Mouse (Mus musculus) spleen, adult 2 months (tissue): ENCODE measurements at regions not wholly inside any gene's neighbourhood (a gene's known extent, or its start where the extent isn't known, plus 50 kb on each side); places are given as distances from the start of the nearest gene placed in this dataset.

ENCODE experiments used
- CTCF ChIP-seq: fragments of 200-500 bp; IDR thresholded peaks from 2 replicates; pipeline ENCODE4 v1.5.1; 2011; ENCODE audit warnings: mild to moderate bottlenecking, inconsistent platforms; ENCODE audit not compliant: insufficient read depth, insufficient read length, insufficient replicate concordance; ENCODE audit errors: extremely low read depth
- POLR2A ChIP-seq: fragments of 200-500 bp; IDR thresholded peaks from 2 replicates; pipeline ENCODE4 v1.6.1; 2011; ENCODE audit warnings: low read depth, low read length, inconsistent platforms

DNA sequence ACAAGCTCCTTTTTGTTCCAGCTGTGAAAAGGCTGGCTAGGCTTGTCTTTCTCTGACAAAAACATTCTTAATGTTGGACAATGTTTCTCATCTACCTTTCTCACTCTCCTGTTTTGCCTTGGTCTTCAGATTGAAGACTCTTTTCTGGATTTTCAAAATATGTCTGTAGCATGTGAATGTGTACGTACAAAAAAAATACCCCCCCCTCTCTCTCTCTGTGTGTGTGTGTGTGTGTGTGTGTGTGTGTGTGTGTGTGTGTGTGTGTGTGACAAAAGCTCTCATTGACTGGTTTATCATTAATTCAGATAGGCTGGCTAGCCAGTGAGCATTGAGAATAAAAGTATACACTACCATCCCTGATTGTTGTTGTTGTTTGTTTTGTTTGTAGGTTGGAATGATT lies 64.3 kb upstream of the Thsd7b start:
- TF ChIP-seq CTCF (no peak), POLR2A (no peak)
